Mouse (Mus musculus) layer of hippocampus, postnatal 14 days (tissue): ENCODE data around the gene Cks1b. TPM values are rescaled to one million over a fixed set of nuclear protein-coding genes. Genes with fewer than 3 reads are reported as not detected.

ENCODE experiments used
- DNase-seq, 2 experiments: peaks; one replicate each; pipeline ENCODE4 v3.0.0; 2021 to 2022; ENCODE audit warnings: low spot score in 2 of 2, mixed read lengths in 1 of 2
- total RNA-seq, 2 experiments: library from RNA; stranded (reverse); gene quantifications; 2 replicates each; pipeline ENCODE4 v1.2.3; 2021

Gene Cks1b
- total RNA-seq, 2 experiments from 2014 or later = 4.6 to 6.5 TPM

DNA sequence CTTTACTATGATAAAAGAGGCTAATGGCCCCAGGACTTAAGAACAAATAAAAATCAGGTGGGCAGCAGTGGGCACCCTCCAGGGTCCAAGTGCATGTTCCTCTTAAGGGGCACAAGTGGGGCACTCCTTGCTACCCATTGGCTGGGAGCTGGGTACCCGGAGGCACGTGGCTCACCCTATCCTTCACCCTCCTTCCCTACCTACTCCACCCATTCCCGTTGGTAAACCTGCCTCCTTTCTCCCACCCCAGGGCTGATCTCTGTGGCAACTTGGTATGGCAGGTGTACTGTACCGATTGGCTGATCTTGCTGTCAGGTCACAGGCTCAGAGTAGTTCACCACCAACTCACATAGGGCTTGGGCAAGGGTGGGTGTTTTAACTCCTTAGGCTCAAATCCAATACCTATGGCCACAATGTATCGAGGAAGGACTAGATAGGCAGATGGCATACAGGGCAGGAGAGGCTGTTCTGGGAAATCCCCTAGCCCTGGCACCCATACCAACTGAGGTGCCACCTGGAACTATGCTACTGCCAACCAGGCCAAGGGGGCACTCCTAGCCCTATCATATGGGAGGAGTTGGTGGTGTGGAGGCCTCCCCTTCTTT lies 34.4 kb downstream of the Cks1b start:
- DNase-seq = no peak

- no peak for DNase-seq
Observed at GRCm38 (mm10) chr3:89382950-89383349, 35.2 kb downstream of the Cks1b start.

DNA sequence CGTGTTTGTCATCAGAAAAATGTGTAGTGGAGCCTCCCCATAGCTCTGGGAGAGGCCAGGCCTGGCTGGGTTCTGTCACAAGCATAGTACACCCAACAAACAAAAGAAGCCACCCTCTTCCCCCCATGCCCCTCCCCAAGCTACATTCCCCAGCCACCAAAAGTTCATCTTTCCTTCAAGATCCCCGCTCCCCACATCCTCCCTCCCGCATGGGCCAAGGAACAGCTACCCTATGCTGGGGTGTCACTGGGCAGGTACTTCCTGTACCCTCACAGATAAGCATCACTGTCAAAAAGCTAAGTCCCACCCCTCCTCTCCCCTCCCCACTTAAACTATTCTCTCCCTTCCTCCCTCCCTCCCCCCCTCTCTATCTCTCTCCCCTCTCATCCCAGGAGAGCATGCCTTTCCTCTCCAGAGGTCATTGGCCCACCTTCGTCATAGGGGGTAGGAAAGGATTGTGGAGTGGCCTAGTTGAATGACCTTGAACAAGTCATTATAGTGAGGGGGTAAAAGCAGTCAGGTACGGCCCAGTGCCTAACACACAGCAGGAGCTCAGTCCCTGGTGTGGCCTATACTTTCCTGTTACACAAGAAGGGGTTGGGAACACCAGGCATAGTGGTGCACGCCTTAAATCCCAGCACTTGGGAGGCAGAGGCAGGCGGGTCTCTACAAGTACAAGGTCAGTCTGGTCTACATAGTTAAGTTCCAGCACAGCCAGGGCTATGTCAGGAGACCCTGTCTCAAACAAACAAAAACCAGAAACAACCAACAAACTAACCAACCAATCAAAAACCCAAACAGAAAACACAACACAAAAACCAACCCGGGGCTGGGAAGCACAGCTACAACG lies 35.9 kb downstream of the Cks1b start:
- no peak for DNase-seq

DNA sequence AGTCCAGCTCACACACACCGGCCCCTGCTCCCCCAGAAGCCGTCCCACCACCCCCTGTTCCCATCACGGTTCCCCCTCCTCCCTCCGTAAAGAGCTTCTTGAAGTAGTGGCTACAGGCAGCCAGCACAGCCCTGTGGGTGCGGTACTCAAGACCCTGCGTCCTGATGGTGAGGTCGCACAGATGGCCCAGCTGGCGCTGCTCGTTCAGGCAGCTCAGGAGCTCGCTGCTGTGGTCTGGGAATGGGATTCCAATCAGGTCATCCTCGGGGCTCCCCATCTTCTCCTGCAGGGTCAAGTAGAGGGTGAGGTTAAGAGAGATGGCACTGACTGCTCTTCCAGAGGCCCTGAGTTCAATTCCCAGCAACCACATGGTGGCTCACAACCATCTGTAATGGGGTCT lies 37.0 kb downstream of the Cks1b start:
- no peak for DNase-seq

- DNase-seq = no peak
Observed at GRCm38 (mm10) chr3:89380711-89381110, 37.5 kb downstream of the Cks1b start.

GRCm38 (mm10) chr3:89380291-89380690 lies 37.9 kb downstream of the Cks1b start:
- no peak for DNase-seq

DNA sequence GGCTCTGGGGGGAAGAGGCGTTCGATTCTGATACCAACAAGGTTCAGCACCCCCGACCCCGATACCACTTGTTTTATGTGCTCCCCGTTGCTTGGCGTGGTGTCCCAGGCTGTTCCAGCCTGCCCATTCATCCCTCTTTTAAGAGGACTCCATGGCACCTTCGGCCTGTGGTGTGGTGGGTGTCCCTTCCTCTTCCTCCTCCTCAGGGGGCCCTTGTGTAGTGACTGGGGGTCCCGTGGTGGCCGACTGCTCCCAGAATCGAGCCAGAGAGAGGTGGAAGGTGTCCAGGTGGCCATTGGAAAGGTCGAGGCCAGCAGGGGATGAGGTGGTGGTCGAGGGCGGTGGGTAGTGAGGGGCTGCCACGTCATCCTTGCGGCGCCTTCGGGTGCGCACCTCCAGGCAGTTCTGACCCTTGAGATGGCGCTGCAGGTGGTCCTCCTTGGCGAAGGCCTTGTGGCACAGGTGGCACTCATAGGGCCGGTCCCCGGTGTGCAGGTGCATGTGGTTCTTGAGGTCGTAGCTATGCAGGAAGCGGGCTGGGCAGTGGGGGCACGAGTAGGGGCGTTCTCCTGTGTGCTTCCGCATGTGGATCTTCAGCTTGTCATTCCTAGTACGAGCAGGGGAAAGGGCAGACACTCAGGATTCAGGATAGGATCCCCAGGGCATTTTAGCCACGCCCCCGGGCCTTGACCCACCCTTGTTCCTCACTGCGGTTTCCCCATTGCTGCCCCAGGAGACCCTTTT lies 38.6 kb downstream of the Cks1b start:
- no peak for DNase-seq

DNA sequence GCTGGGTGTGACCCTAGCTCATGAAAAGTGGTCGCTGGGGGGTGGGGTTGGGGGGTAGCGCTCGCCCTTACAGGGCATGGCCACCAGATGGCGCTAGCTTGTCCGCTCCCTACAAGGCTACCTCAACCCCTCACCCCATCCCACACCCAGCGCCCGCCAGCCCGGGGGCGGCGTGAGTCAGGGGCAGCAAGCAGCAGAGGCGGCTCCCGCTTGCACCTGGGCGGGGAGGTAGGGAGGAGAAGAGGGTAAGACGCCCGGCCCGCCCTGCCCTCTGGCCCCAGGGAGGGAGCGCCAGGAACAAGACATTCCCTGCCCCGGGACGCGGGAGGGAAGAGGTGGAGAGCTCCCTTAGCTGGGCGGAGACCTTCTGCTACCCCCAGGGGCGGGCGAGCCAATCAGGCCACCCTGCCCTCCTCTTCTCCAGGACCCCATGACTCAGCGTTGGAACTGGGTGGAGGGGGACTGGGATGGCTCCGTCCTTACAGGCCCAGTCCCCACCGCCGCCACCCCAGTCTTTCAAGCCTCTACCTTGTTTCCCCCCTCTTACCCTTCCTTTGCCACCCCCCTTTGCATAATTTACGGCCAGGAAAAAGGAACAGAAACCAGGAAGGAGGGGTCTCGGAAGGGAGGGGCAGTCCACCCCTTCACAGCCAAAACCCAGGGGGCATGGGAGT lies 39.7 kb downstream of the Cks1b start:
- peak; percentile 57 to 73 for DNase-seq

DNA sequence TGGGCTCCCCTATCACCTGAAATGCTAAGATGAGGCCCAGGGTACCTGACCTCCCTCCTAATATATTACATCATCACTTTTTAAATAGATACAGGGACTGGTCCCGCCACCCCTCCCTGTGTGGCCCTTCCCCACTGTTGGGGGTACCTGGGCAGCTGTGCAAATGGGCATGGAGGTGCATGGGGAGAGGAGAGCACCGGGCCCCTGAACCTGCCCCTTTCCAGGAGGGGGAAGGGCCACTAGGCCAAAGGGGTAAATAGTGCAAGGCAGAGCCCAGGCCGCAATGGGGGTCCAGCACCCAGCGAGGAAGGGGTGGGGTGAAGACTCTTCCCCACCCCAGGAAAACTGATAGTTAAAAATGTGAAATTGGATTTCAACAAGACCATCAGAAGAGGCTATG lies 40.4 kb downstream of the Cks1b start:
- DNase-seq = no peak

- no peak for DNase-seq
Observed at GRCm38 (mm10) chr3:89373581-89374231, 44.5 kb downstream of the Cks1b start.

GRCm38 (mm10) chr3:89367338-89367737 lies 50.8 kb downstream of the Cks1b start:
- no peak for DNase-seq

- no peak for DNase-seq
Observed at GRCm38 (mm10) chr3:89365486-89366414, 52.4 kb downstream of the Cks1b start.

Other genes with a start within 250 kb of the Cks1b start
- gene Scamp3, start 240.9 kb downstream of the Cks1b start, total RNA-seq = 10 to 100 TPM; 74.5 to 75.6 TPM
- gene Fam189b, start 235.2 kb downstream of the Cks1b start, total RNA-seq = 10 to 100 TPM; 68.1 to 72.0 TPM
- 10 to 100 TPM; 64.1 to 68.8 TPM for gene Gba, start 215.5 kb downstream of the Cks1b start, total RNA-seq
- 10 to 100 TPM; 32.1 to 40.1 TPM for gene Thbs3, start 203.2 kb downstream of the Cks1b start, total RNA-seq
- 10 to 100 TPM; 91.1 to 99.9 TPM for gene Mtx1, start 191.3 kb downstream of the Cks1b start, total RNA-seq
- gene Muc1, start 189.3 kb downstream of the Cks1b start, total RNA-seq = 1 to 10 TPM; 1.2 to 1.3 TPM
- 10 to 100 TPM; 77.3 to 90.2 TPM for gene Krtcap2, start 172.4 kb downstream of the Cks1b start, total RNA-seq
- 10 to 100 TPM; 97.0 to 99.4 TPM for gene Trim46, start 172.1 kb downstream of the Cks1b start, total RNA-seq
- 10 to 100 TPM; 50.0 to 63.2 TPM for gene Dpm3, start 159.0 kb downstream of the Cks1b start, total RNA-seq
- 10 to 100 TPM; 37.1 to 40.2 TPM for gene Slc50a1, start 147.8 kb downstream of the Cks1b start, total RNA-seq
- gene Efna1, start 137.2 kb downstream of the Cks1b start, total RNA-seq = 1 to 10 TPM; 6.4 TPM
- gene Efna3, start 95.4 kb downstream of the Cks1b start, total RNA-seq = 10 to 100 TPM; 57.8 to 62.7 TPM
- 1 to 10 TPM; 1.0 to 1.8 TPM for gene Efna4, start 80.4 kb downstream of the Cks1b start, total RNA-seq
- gene Adam15, start 68.4 kb downstream of the Cks1b start, total RNA-seq = 100 to 1,000 TPM; 114 to 115 TPM
- under 1 TPM; 0.41 to 0.76 TPM for gene Dcst2, start 56.4 kb downstream of the Cks1b start, total RNA-seq
- under 1 TPM in 1 of 2 experiments, not detected in 1; 0.21 TPM for gene Dcst1, start 53.1 kb downstream of the Cks1b start, total RNA-seq
- 10 to 100 TPM; 12.1 to 15.1 TPM for gene Zbtb7b, start 23.6 kb downstream of the Cks1b start, total RNA-seq
- 1 to 10 TPM; 3.2 to 4.3 TPM for gene Lenep, start 15.6 kb downstream of the Cks1b start, total RNA-seq
- gene Flad1, start 6.5 kb downstream of the Cks1b start, total RNA-seq = 10 to 100 TPM; 30.4 to 30.5 TPM
- 10 to 100 TPM; 14.2 to 15.0 TPM for gene Shc1, start 60 bp upstream of the Cks1b start, total RNA-seq
- gene Pygo2, start 11.8 kb upstream of the Cks1b start, total RNA-seq = 10 to 100 TPM; 49.5 to 57.6 TPM
- gene Pbxip1, start 18.3 kb upstream of the Cks1b start, total RNA-seq = 10 to 100 TPM; 44.5 to 54.0 TPM
- 10 to 100 TPM; 35.3 to 38.7 TPM for gene Pmvk, start 36.2 kb upstream of the Cks1b start, total RNA-seq
- gene Kcnn3, start 101.8 kb upstream of the Cks1b start, total RNA-seq = 10 to 100 TPM; 25.5 to 26.6 TPM